Mouse (Mus musculus) spleen, adult 12 weeks (tissue): ENCODE measurements around the gene Matn3.
A peak's percentile ranks its signal among the peaks of the same experiment; 100 is the strongest.
"Not testable (repeated sequence)": the region's sequence is repeated elsewhere in the genome, so short reads cannot be mapped to it uniquely, and the experiment has no call there.

ENCODE experiments used
- DNase-seq: peaks from one replicate; pipeline ENCODE4 v3.0.0; 2022; ENCODE audit warnings: low spot score

Gene Matn3

GRCm38 (mm10) chr12:8936210-8936609, 11.5 kb upstream of the Matn3 start:
- not testable (repeated sequence) for DNase-seq

DNA sequence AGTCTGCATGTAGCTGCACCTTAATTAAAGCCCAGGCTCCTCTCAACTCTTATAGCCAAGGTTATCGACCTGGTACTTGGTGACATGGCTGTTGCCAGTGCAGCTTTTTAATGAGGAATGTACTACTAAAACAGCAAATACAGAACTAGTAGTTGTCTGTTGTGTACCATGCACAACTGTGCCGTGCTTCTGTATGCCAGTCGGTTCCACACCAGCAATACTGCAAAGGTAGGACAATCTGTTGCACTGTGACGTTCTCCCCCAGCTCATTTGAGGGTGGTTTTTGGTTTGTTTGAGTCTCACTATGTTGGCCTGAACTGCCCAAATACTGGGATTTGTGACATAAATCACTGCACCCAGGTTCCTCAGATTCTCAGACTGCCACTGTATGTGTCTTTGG, 8.2 kb upstream of the Matn3 start:
- DNase-seq, result no peak

- no peak for DNase-seq
These were observed 7.4 kb upstream of the Matn3 start for GRCm38 (mm10) chr12:8940011-8941005.

- no peak for DNase-seq
These were observed 6.6 kb upstream of the Matn3 start for GRCm38 (mm10) chr12:8941131-8941615.

GRCm38 (mm10) chr12:8941699-8942392, 5.9 kb upstream of the Matn3 start:
- DNase-seq, result no peak

DNA sequence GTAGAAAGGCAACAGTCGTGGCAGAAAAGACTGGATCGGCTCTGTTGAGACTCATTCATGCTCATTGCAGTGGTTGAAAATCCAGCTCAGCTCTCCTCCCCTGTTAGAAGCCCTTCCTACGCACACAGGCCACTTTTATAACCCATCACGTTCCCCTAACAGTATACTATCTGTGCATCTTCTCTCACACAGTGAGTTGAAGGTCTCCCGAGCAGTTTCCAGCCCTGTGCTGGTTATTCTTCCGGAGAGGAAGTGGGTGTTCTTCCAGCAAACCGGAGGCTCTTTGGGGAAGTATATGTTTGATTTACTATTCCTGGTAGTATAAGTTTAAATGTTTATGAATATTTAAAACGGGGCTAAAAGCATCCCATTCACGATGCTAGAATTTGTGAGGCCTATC, 566 bp upstream of the Matn3 start:
- DNase-seq, result no peak

GRCm38 (mm10) chr12:8953136-8953535, 5.4 kb downstream of the Matn3 start:
- no peak for DNase-seq

- DNase-seq, result no peak
These were observed 6.4 kb downstream of the Matn3 start for GRCm38 (mm10) chr12:8954161-8954561.

DNA sequence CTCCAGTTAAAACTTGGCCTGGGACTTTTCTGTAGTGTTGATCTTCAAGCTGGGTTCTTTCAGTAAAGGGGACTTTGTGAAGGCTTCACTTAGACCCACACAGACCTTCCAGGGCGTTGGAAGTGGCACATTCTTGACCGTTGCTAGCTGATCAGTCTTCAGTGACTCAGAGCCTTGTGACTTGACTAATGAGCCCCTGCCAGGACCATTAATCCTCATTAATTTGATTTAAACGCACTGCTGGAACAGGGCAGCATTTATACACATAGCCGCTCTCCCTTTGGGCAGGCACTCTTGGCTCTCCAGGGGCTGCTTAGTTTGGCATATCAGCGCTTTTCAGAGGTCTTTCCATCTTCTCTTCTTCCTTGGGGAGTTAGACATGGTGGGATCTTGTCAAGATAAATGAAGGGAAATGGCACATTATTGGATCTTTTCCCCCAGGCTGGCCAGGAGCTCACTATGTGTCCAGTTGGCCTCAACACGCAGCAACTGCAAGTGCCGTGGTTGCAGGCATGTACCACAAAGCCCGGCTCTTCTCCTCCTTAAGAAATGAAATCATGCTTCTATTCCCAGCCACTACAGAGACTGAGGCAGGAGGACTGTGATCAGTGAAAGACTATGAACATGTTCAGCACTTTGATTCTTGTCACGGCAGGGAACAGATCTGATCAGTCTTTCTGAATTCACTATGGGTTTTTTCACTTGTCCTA, 14.0 kb downstream of the Matn3 start:
- no peak for DNase-seq

- DNase-seq, result no peak
These were observed 22.1 kb downstream of the Matn3 start for GRCm38 (mm10) chr12:8969828-8970227.

- peak; percentile 78 for DNase-seq
These were observed 26.2 kb downstream of the Matn3 start, which contains the start of gene Wdr35 for GRCm38 (mm10) chr12:8973820-8974465. Gene Wdr35 (plus strand): TSS chr12:8973892.

- DNase-seq, result no peak
These were observed 27.3 kb downstream of the Matn3 start for GRCm38 (mm10) chr12:8975076-8975475.

DNA sequence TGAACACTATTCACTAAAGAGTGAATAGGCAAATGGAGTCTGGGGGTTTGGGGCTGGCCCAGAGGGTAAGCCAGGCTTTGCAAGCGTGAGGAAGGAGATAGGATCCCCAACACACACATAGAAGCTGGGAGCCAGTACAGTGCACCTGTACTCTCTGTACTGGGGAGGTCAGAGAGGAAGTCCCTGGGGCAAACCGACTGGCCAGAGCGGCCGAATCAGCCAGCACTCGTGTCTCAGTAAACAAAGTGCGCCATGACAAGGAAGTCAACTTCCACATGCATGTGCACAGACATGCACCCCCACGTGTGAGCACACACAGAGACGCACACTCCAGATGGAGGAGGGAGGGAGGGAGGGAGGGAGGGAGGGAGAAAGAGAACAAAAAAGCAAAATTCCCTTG, 45.5 kb downstream of the Matn3 start:
- DNase-seq, result no peak

DNA sequence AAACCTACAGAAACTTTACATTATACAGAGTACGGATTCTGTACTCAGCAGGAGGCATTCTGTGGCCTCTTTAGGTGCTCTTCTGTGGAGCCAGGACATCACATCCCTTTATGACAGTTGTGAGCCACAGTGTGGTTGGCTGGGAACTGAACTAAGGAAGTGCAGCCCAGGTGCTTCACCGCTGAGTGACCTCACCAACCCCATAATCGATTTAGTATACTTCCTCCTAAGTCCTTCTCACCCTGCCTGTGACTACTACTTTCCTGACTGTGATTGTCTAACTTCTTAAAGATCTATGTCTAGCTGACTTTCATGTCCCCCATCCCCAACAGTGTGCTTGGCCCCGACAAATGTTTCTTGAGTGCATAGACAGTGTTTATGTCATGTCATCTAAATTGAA, 50.6 kb downstream of the Matn3 start:
- no peak for DNase-seq

- peak; percentile 13 for DNase-seq
These were observed 54.4 kb downstream of the Matn3 start for GRCm38 (mm10) chr12:9002038-9002648.

DNA sequence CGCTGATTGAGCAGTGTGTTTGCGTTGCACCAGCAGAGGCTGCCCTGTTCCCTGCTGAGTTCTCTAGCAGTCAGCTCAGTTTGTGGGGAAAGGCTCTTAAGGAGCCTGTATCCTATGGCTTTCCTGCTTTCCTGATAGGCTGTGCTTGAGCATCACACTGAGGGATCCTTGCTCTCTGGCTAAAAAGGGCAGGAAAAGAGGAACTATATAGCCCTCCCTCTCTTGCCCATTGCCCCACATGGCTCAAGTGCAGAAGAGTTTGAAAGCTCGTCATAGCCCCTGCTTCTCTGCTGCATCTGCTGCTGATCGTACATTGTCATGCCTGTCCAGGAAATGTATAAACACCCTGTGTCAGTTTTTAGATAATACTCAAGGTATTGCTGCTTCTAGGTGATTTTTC, 59.4 kb downstream of the Matn3 start:
- no peak for DNase-seq

DNA sequence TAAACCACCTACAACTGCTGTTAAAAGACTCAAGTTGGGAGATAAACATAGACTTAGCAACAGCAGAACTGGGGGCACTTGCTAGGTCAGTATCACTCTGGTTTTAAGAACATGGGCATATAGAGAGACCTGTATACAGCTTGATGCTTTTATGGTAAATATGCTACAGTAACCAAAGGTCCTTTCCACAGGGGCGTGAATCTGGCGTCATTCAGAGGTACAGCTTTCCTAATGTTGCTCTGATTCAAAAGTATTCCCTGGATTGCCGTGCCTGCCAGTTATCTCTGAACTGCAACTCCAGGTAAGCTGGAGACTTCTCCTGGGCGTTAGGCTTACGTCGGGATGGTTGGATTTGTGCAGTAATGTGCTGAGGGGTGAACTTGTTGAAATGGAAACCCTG, 60.1 kb downstream of the Matn3 start:
- no peak for DNase-seq

DNA sequence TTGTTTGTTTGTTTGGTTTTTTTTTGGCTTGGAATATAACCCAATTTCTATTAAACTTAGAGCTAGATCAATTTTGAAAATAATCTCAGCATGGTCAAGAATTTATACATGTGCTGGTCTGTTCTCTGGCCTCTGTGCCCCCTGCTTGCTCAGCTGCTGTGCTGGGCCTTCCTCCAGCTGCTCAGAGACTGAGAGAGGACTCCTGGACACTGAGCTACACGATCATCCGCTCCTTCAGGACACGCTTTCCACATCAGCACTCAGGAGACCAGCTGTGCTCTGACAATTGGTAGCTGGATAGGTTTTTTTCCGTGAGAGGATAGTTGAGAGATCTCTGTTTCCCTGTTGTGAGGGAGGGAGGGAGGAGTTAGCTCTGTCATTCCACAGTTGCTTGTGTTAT, 62.6 kb downstream of the Matn3 start:
- no peak for DNase-seq

DNA sequence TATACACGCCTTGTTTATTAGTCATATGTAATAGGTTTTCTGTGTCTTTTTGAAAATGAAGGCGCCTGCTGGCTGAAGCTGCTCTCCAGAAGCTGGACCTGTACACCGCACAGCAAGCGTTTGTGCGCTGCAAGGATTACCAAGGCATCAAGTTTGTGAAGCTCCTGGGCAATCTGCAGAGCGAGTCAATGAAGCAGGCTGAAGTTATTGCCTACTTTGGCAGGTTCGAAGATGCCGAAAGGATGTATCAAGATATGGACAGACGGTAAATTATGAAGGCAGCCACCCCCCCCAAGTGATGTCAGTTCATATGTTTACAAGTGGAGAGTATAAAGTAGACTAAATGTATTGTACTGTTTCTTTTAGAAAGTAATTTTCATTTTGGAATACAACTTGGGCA, 68.6 kb downstream of the Matn3 start:
- DNase-seq, result no peak

DNA sequence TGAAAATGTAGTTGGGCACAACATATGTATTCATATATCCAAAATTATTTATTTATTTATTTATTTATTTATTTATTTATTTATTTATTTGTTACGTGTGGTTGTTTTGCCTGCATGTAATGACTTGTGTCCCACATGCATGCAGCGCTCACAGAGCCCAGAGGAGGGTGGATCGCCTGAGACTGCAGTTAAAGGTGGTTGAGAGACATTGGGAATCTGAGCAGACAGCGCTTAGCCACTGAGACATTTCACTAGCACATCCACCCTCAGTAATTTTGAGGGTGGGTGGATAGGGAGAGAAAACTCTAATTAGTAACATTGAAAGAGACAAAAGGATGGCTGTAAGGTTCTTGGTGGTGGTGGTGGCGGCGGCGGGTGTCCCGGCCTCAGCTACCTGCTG, 72.7 kb downstream of the Matn3 start:
- DNase-seq, result no peak

- DNase-seq, result no peak
These were observed 73.3 kb downstream of the Matn3 start for GRCm38 (mm10) chr12:9020986-9021385.
